Mouse (Mus musculus): ENCODE results near the gene Hs6st2.

DNA sequence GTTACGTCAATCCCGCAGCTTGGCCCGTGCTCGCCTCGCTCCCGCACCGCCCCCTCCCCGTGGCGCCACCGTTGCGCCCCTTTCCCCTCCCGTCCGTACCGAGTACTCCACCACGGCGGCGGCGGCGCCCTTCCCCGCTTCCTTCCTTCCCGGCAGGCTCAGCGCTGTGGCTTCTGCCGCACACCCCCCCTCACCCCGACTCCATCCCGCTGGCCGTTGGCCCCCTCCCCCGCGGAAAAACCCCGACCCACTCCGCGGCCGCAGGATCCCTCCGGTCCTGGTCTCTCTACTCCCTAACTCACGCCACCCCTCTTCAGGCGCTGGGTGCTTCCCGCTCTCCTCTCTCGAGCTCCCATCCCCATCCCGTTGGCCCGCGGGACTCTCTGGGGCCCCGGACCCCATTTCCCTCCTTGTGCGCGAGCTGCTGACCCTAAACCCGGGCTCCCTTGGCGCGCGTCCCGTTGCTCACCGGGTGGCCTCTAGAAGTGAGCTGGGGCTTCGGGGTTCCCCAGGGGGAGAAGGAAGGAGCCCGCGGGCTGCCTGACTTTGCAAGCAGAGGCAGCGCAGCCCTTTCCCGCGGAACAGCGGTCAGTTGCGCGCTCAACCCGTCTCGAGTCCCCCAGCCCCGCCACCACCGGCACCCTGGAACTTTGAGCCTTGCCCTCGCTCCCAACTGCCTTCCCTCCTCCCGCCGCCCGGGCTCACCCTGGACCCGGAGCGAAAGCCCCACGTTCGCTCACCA, 1.1 kb downstream of the Hs6st2 start:
- TF ChIP-seq CTCF (conservative IDR thresholded peaks at IDR 0.05; ENCODE audit: insufficient read depth, insufficient read length, low read depth, low read length) (no peak), POLR2A (IDR thresholded peaks at IDR 0.05; ENCODE audit: low read depth, low read length) (no peak)

Measured in kidney, adult 2 months (tissue).